Mouse (Mus musculus) megakaryocyte progenitor cell, adult 5-6 weeks (primary cell): ENCODE measurements around the gene Ptges2. TPM values are rescaled to one million over a fixed set of nuclear protein-coding genes. Genes with fewer than 3 reads are reported as not detected.

Experiments used
- ATAC-seq: replicated peaks from 2 replicates; pipeline ENCODE4 v1.8.0; 2016; ENCODE audit warnings: mild to moderate bottlenecking, moderate TSS enrichment, inconsistent platforms; ENCODE audit not compliant: poor library complexity
- total RNA-seq, 2 experiments: library from RNA; stranded (forward) in 1 of 2; stranded (reverse) in 1 of 2; fragments of 157-497, 149-512 nt in 1 of 2; fragments of 200-1000 nt in 1 of 2; gene quantifications; 2 replicates each; pipeline versions ENCODE4 v1.2.3 to v1.2.4; 2015 to 2017

Ptges2 gene
- total RNA-seq, 2 experiments from 2014 or later, result 10.6 to 12.1 TPM

GRCm38 (mm10) chr2:32436686-32437372 is 41.1 kb downstream of the Ptges2 start:
- ATAC-seq, result no peak

DNA sequence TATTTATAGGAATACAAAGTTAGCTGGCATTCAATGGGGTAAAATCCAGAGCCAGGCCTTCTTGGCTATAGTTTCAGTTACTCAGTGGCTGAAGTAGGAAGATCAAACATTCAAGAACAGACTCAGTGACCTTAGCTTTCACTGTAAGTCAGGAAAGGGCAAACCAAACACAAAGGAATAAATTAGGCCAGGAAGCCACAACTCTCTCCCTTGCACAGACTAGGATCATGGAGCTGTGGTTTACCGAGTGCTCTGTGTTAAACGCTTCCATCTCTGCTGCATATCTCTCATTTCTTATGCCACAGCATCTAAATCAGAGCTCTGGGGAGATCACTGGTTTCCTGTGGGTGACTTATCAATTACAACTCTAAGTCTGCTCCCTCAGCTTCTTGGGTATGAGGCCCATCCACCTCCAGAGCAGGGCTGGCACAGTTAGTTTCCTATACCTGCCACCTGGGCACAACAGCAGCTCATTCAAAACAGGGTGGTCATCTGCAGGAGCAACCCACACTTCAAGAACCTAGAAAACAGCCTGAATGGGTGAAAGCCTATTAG is 42.0 kb downstream of the Ptges2 start:
- no peak for ATAC-seq

DNA sequence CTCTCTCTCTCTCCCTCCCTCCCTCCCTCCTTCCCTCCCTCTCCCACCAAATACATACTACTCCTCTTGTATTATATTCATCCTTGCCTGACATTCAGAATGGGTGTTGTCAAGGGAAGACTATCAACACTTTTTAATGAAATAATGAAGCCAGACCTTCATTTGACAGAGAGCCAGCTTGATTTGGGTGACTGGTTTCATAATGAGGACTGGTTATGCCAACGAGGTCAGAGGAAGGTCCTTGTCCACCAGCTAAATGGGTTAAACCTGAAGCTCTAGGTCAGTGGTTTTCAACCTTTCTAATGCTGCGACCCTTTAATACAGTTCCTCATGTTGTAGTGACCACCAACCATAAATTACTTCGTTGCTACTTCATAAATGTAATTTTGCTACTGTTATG is 43.0 kb downstream of the Ptges2 start:
- ATAC-seq, result no peak

DNA sequence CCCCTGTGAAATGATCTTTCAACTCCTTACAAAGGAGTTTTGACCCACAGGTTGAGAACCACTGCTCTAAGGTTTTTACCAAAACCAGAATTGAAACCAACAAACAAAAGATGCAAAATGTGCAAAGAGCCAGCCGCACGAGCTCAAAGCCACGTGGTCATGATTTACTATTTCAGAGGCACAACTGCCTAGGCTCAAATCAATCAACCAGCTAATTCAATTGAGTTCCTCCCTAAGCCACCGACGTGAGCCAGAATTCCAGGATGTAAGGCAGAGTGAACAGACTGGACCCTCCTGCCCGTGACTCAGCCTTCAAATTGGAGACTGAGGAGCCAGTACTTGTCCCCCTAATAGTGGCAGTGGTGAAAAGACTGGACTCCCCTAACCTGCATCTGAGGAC is 43.5 kb downstream of the Ptges2 start:
- ATAC-seq, result no peak

DNA sequence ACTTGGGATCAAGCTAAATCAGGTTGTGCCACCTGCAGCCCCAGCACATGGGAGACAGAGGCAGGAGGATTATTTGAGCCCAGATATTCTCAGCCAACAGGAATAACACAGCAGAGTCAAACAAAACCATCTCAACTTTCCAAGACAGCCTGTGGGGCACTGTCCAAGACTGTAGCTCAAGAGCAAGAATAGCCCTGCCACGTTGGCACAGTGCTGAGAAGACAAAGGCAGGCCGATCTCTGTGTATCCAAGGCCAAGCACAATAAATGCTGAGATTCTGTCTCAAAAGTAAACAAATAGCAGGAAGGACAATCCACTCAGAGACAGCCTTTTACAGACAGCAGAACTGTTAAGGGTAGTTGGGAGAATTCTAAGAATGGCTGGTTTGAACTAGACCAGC is 44.5 kb downstream of the Ptges2 start:
- no peak for ATAC-seq

DNA sequence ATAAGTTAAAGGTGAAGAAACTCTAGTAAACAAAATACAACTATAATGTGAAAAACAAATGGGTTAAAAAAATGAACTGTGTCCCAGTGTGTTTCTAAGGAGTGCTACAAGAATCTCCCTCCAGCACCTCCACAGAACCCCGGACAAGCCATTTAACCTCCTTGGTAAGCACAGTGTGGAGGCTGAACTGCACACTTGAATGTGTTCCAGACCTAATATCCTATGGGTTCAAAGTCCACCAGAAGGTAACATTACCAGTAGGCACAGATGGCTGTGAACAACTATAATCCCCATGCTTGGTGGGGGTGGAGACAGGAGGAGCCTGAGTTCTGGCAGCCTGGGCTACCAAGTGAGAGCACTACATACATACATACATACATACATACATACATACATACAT is 44.9 kb downstream of the Ptges2 start:
- no peak for ATAC-seq

- ATAC-seq, result no peak
Measured at GRCm38 (mm10) chr2:32441550-32441949, 45.9 kb downstream of the Ptges2 start.

- ATAC-seq, result no peak
Measured at GRCm38 (mm10) chr2:32445535-32445934, 49.8 kb downstream of the Ptges2 start.

DNA sequence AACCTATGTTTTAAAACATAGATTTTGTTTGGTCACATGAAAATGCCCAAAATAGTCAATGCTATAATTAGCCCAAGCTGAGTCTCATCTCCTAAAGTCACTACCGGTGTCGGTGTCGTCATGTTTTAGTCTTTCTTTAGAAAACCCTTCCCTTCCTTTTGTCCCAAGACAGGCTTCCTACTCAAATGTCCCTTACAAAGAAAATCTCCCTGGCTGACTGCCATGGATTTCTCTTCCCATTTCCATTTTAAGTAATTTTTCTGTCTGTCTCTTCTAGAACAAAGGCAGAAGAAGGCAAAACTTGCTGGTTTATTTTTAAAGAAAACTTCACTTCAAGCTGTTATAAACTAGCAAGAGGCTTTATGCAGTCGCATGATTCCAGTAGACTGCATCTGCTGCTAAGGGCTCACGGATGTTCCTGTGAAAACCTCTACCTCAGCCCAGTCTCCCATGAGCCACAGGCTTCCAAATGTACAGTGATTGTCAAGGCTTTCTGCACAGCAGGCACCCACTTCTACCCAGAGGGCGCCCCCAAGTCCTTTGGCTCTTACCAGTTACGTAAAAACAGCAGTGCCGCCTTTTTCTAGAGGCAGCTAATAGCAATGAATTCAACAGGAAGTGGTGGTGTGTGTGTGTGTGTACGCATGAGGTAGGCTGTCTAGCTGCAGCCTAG is 51.7 kb downstream of the Ptges2 start:
- no peak for ATAC-seq

DNA sequence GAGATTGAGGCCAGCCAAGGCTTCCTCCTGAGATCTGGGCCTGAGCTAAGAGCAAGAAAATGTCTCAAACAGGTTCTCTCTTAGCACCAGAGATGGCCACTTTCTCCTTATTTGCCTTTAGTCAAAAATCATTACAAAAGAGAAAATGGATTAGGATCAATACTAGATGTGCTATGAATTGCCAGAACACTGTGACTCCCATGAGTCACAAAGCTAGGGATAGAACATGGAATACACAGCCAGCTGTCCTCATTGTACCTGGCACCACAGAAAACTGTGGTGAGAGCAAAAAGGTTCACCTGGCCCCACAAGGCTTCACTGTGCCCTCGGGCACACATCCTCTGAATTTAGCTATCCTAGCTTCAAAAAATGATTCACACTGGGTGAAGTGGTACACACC is 52.8 kb downstream of the Ptges2 start:
- no peak for ATAC-seq

DNA sequence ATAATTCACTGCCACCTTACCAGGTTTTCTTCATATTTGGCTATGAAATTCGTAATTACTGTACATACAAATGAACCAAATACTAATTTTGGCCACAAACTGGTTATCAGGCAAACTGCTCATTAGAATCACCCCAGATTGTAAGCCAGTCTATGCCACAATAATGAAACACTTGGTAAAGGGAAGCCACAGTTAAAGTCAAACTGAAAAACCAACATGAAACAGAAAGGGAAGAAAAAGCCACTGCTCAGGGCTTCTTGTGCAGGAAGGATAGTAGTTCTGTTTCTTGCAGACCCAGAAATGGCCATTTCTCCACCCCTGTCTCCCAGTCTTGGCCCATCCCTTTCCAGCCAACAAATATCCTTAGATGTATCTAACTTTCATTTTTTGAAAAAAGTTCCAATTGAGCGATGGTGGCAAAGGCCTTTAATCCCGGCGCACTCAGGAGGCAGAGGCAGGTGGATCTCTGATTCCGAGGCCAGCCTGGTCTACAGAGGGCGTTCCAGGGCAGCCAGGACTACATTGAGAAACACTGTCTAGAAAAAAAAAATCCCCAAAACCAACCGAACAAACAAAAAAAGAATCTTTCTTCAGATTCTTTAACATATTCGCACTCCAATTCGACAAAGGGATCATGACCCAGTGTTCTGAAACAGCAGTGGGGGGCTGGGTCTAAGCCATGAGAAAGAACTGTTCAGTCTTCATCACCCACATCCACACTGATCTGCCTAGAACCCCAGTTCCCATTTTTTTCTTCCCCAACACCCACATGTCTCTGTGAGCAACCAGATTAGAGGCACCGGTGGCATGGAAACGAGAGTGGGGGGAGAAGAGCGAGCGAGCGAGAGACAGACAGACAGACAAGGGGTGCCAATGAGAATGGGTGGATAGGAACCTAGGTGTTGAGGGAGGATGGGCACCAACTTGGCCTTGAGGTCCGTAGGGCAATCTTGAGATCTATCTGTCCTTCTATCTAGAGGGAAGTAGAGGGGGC is 54.4 kb downstream of the Ptges2 start, which contains the start of gene Naif1:
Gene Naif1, plus strand, starts transcription at position 697 of the 994 bp plus-strand sequence.
- no peak for ATAC-seq

DNA sequence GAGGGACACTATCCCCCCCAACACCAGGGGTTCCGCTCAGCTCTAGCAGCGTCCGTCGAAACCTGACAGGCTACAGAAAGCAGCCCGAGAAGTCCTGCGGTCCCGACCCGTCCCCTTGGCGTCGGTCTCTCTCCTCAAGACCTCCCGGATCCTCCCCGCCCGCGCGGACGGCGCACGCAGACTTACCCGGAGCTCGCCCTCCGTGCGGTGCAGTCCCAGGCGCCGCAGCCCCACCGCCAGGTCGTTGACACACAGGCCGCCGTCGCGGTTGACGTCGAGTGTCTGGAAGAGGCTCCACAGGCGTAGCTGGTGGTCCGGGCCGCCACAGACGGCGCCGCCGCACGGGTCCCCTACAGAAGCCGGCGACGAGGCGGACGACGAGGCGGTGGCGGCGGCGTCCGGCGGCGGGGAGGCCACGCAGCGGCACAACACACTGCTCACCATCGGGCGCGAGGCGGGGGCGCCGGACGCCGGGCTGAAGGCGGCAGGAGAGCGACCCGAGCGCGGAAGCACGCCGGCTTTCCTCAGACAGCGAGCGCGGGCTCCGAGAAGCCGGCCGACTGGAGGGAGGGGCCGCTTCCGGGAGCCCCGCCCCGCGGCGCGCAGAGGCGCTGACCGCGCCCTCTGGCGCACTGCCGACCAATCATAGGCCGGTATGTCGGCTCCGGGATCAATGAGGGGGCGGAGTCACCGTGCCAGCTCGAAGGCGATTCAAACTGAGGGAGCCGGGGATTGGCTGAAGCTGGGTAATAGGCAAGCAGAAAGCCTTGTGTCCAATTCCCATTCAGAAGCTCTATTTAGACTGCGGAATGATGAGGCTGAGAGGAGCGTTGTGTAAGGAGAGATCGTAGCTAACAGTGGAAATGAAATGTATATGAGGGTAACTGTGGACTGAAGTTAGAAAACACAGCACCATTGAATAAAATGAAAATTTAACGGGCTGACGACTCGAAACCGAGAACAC is 55.5 kb downstream of the Ptges2 start, which contains the start of gene Slc25a25:
Gene Slc25a25, minus strand, starts transcription at position 565 of the 964 bp plus-strand sequence.
- peak; percentile 78 for ATAC-seq

- ATAC-seq, result peak; percentile 88
Measured at GRCm38 (mm10) chr2:32451870-32452372, 56.2 kb downstream of the Ptges2 start.

DNA sequence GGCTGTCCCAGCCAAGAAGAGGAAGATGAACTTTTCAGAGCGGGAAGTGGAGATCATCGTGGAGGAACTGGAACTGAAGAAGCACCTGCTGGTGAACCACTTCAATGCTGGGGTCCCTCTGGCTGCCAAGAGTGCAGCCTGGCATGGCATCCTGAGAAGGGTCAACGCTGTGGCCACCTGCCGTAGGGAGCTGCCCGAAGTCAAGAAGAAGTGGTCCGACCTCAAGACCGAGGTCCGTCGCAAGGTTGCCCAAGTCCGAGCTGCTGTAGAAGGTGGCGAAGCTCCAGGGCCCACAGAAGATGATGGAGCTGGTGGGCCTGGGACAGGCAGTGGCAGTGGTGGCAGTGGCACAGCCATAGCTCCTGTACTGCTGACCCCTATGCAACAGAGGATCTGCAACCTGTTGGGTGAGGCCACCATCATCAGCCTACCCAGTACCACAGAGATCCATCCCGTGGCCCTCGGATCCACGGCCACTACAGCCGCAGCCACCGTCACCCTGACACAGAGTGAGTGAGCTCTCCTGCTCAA is 56.8 kb downstream of the Ptges2 start:
- ATAC-seq, result peak; percentile 10

DNA sequence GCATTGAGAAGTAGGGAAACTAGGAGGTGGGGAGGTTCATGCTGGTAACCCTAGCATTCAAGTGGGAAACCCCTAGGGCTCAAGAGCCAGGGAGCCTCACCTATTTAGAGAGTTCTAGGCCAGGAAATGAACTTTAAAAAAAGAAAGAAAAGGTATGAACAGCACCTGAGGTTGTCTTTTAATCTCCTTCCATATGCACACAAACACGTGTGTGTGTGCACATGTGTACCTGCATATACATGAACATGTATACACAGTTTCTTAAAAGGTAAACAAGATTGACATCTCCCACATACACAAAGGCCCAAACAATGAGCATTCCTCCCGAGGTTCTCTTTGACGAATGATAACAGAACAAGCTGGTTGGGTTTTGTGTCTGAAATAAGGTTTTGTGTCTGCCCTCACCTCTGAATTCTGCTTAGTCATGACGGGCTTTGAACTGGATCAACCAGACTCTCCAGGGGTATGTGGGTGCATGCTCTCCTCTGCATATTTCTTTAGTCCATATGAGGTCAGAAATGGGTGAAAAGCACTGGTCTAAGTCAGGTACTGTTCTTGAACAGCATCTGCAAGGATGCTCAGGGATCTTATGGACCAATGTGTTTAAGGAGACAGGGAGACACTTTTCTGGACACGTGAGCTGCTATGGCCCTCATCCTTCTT is 58.1 kb downstream of the Ptges2 start:
- no peak for ATAC-seq

- ATAC-seq, result no peak
Measured at GRCm38 (mm10) chr2:32454633-32455032, 58.9 kb downstream of the Ptges2 start.

DNA sequence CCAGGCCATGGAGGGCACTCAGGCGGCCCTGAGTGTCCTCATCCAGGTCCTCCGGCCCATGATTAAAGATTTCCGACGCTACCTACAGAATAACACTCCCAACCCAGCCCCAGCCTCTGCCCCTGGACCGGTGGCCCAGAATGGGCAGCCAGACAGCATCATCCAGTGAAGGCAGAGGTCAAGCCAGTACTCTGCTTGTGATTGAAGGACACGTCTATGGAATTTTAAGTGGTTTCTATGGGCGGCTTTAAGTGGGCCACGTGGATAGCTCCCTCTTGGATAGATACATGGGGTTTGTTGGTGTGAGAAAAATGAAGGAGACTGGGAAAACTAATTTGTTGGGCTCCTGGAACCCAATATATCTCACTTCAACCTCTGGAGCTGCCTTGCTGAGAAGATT is 59.4 kb downstream of the Ptges2 start:
- ATAC-seq, result no peak
